Mouse (Mus musculus) kidney, adult 2 months (tissue): Measurements from ENCODE around the gene Rad51b.

ENCODE experiments used
- CTCF ChIP-seq: fragments of 200-500 bp; conservative IDR thresholded peaks from 2 replicates; pipeline ENCODE4 v1.5.1; 2011; ENCODE audit warnings: low read depth, mild to moderate bottlenecking, control low read depth, low read length, moderate library complexity, mixed read lengths; ENCODE audit not compliant: insufficient read depth, insufficient read length
- POLR2A ChIP-seq: fragments of 200-500 bp; IDR thresholded peaks from one replicate; pipeline ENCODE4 v1.6.1; 2011; ENCODE audit warnings: low read depth, low read length, control low read depth

GRCm38 (mm10) chr12:79492175-79492574 lies 195.1 kb downstream of the Rad51b start:
- TF ChIP-seq POLR2A (no peak), CTCF (no peak)
